Mouse (Mus musculus) liver, postnatal 0 days (tissue): ENCODE results near the gene Hfe2.
A peak's percentile ranks its signal among the peaks of the same experiment; 100 is the strongest.

Source experiments
- CTCF ChIP-seq: sonication (generic); IDR thresholded peaks from 2 replicates; pipeline ENCODE4 v1.5.1; 2016; ENCODE audit warnings: antibody characterized with exemption, low read depth
- EP300 ChIP-seq: IDR thresholded peaks from 2 replicates; pipeline ENCODE4 v1.6.1; 2016; ENCODE audit warnings: antibody characterized with exemption, low read depth, mild to moderate bottlenecking

- TF ChIP-seq CTCF: no peak
- 0 out of 2 replicates have a peak, but pooled peaks have one; percentile 9 for TF ChIP-seq EP300
Measured at GRCm38 (mm10) chr3:96560881-96561668, 36.1 kb downstream of the Hfe2 start.
